In the genomic region with DNA sequence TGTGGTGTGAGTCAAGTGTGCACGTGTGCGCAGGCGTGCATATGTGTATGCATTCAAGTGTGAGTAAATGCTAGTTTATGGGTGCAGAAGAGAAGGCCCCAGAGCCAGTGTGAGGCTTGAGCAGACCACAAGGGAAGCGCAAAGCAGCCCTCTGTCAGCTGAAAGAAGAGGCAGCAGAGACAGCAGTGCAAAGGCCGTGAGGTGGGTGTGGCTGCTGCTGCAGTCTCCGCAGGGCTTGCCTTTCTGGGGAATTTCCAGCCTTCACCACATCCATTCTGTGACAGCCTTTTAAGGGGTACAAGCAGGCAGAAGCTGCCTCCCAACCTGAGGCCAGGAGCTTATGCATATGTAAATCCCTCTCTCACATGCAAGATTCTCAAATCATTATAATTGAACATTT, we compare ENCODE assay signal across 9 mouse cellular contexts.
A peak's percentile ranks its signal among the peaks of the same experiment; 100 is the strongest.
DNase-seq lines count a peak whose midpoint lies in the region; ATAC-seq and TF ChIP-seq lines count a peak whose summit lies in the region.
"Had no signal": no experiment of that assay in that cellular context is flagged by ENCODE, and none has a peak within 500 bp of the region (broad histone marks: within the 10 kb centered on the region; RNA-seq: fewer than 3 reads in every experiment).

No protein-coding gene starts in this region.

- H3K4me1 ChIP-seq in midbrain, embryonic 14.5 days (ENCODE audit: control insufficient read depth, insufficient read depth, low read length) = peaks cover 24% of the 10 kb centered on the region
- H3K4me1 ChIP-seq in cerebellum, adult 2 months (ENCODE audit: control insufficient read depth, insufficient read depth, low read length) = peaks cover 50% of the 10 kb centered on the region

- H3K4me2 ChIP-seq in midbrain, embryonic 14.5 days (ENCODE audit: low read length) = no peak overlapping the region
- H3K4me2 ChIP-seq: liver, embryonic 12.5 days had no signal

- H3K27ac ChIP-seq in gastrocnemius, adult 2 months = peak overlapping the region; percentile 90; the same call in 1 of the 2 replicates
- H3K27ac ChIP-seq in midbrain, embryonic 14.5 days (replicated peaks; ENCODE audit: low read depth, low read length) = peak overlapping the region; percentile 39
- H3K27ac ChIP-seq in cerebellum, adult 2 months (ENCODE audit: insufficient read depth, low read length) = no peak overlapping the region

- no peak for ATAC-seq in midbrain, embryonic 14.5 days (ENCODE audit: low FRiP score, low TSS enrichment)
- ATAC-seq: liver, embryonic 12.5 days had no signal

- peak; percentile 33 for DNase-seq in gastrocnemius, adult 2 months
- no peak for DNase-seq in gastrocnemius, postnatal 25 days
- peak; percentile 10 for DNase-seq in urinary bladder, postnatal 14 days (ENCODE audit: low spot score)
- no peak for DNase-seq in urinary bladder, postnatal 25 days (ENCODE audit: low spot score)
- DNase-seq in midbrain, embryonic 14.5 days = peak; percentile 46
- no peak for DNase-seq in cerebellum, adult 2 months
- no peak for DNase-seq in kidney, adult 8-10 months
- DNase-seq in MN1 (ENCODE audit: low spot score) = no peak

- no peaks in the 10 kb centered on the region for H3K27me3 ChIP-seq in midbrain, embryonic 14.5 days (ENCODE audit: control insufficient read depth, insufficient read depth, low read length)
- H3K27me3 ChIP-seq in cerebellum, adult 2 months (ENCODE audit: control insufficient read depth, insufficient read depth, low read length) = no peaks in the 10 kb centered on the region
- H3K27me3 ChIP-seq: liver, embryonic 12.5 days had no signal

- no peak overlapping the region for H3K4me3 ChIP-seq in gastrocnemius, adult 2 months
- H3K4me3 ChIP-seq in midbrain, embryonic 14.5 days (replicated peaks; ENCODE audit: low read depth, low read length) = no peak overlapping the region
- no peak overlapping the region for H3K4me3 ChIP-seq in cerebellum, adult 2 months (replicated peaks; ENCODE audit: insufficient read depth, low read depth, low read length)
- H3K4me3 ChIP-seq: liver, embryonic 12.5 days had no signal

- no peak overlapping the region for H3K9ac ChIP-seq in midbrain, embryonic 14.5 days (replicated peaks; ENCODE audit: low read length)
- H3K9ac ChIP-seq: liver, embryonic 12.5 days had no signal

- no peak for TF ChIP-seq POLR2A in cerebellum, adult 2 months (IDR thresholded peaks at IDR 0.05; ENCODE audit: borderline replicate concordance, insufficient read depth, low read length)

- no peaks in the 10 kb centered on the region for H3K36me3 ChIP-seq in midbrain, embryonic 14.5 days (ENCODE audit: control insufficient read depth, insufficient read depth, low read length)
- H3K36me3 ChIP-seq: liver, embryonic 12.5 days had no signal

- no peak for TF ChIP-seq CTCF in gastrocnemius, adult 2 months (IDR thresholded peaks at IDR 0.05)
- TF ChIP-seq CTCF in cerebellum, adult 2 months (IDR thresholded peaks at IDR 0.05; ENCODE audit: borderline replicate concordance, insufficient read depth, low read depth, low read length) = no peak

- H3K9me3 ChIP-seq in midbrain, embryonic 14.5 days (ENCODE audit: control insufficient read depth, low read length) = no peaks in the 10 kb centered on the region
- H3K9me3 ChIP-seq: liver, embryonic 12.5 days had no signal

- WGBS in midbrain, embryonic 14.5 days = 57% methylated on average over 6 of the region's 6 CpGs
- WGBS in cerebellum, adult 2 months = 59% methylated on average over 6 of the region's 6 CpGs

- intact Hi-C loops in gastrocnemius, adult 2 months (cut with DNase I) = loop anchor here (5.0 kb wide), 1 partner anchor 85 kb away; no protein-coding TSS in a partner anchor

Comparison
In these comparisons a context has a peak if more than half of its experiments do, and no peak if none do; other contexts are left out.
1. DNase-seq: peak in gastrocnemius, adult 2 months (single experiment), urinary bladder, postnatal 14 days (single experiment) and midbrain, embryonic 14.5 days (single experiment); none in gastrocnemius, postnatal 25 days (single experiment), urinary bladder, postnatal 25 days (single experiment), cerebellum, adult 2 months (0 of 2), kidney, adult 8-10 months (0 of 2) and MN1 (single experiment).